Mouse (Mus musculus) thymus, adult 2 months (tissue): ENCODE results near the gene Ttc21a.

Experiments used
- CTCF ChIP-seq: fragments of 200-500 bp; IDR thresholded peaks from 2 replicates; pipeline ENCODE4 v1.5.1; 2012; ENCODE audit warnings: mild to moderate bottlenecking, control low read depth, low read length, moderate library complexity, borderline replicate concordance; ENCODE audit not compliant: control insufficient read depth, poor library complexity, insufficient read depth; ENCODE audit errors: extremely low read depth
- POLR2A ChIP-seq: fragments of 200-500 bp; IDR thresholded peaks from 2 replicates; pipeline ENCODE4 v1.6.1; 2012; ENCODE audit warnings: mild to moderate bottlenecking, low read length, control low read depth, moderate library complexity; ENCODE audit not compliant: control insufficient read depth, poor library complexity, insufficient read depth; ENCODE audit errors: extremely low read depth

GRCm38 (mm10) chr9:119909931-119910330 lies 27.5 kb upstream of the Ttc21a start:
- TF ChIP-seq POLR2A (no peak), CTCF (no peak)
